Mouse (Mus musculus) left cerebral cortex, postnatal 36 days (tissue): ENCODE results near the gene Mei1. TPM values are rescaled to one million over a fixed set of nuclear protein-coding genes. Genes with fewer than 3 reads are reported as not detected.

ENCODE experiments used
- DNase-seq, 2 experiments: peaks; one replicate each; pipeline ENCODE4 v3.0.0; 2021 to 2022; ENCODE audit warnings: low spot score in 2 of 2, mixed read lengths in 1 of 2
- intact Hi-C: fragments of 180-260 bp; cut with DNase I; formaldehyde crosslinking; loops from one replicate; pipeline ENCODE4 v1.15.1; 2025
- total RNA-seq, 2 experiments: library from RNA; stranded (reverse); gene quantifications; 2 replicates each; pipeline ENCODE4 v1.2.3; 2021

Mei1 gene
- total RNA-seq, 2 experiments from 2014 or later, result 3.4 to 3.6 TPM

- peak; percentile 98 to 99 for DNase-seq
- intact Hi-C loops, result no loop called here
Measured at GRCm38 (mm10) chr15:82146770-82147610, 77.2 kb downstream of the Mei1 start, which contains the start of gene Srebf2. Gene Srebf2 (plus strand): TSS chr15:82147181.

GRCm38 (mm10) chr15:82147611-82148111 lies 77.9 kb downstream of the Mei1 start:
- peak; percentile 64 to 77 for DNase-seq
- intact Hi-C loops, result no loop called here

GRCm38 (mm10) chr15:82148510-82148911 lies 78.7 kb downstream of the Mei1 start:
- intact Hi-C loops, result no loop called here
- DNase-seq, result no peak

GRCm38 (mm10) chr15:82150042-82150441 lies 80.2 kb downstream of the Mei1 start:
- intact Hi-C loops, result no loop called here
- no peak for DNase-seq

GRCm38 (mm10) chr15:82151176-82151575 lies 81.4 kb downstream of the Mei1 start:
- DNase-seq, result no peak
- intact Hi-C loops, result no loop called here

DNA sequence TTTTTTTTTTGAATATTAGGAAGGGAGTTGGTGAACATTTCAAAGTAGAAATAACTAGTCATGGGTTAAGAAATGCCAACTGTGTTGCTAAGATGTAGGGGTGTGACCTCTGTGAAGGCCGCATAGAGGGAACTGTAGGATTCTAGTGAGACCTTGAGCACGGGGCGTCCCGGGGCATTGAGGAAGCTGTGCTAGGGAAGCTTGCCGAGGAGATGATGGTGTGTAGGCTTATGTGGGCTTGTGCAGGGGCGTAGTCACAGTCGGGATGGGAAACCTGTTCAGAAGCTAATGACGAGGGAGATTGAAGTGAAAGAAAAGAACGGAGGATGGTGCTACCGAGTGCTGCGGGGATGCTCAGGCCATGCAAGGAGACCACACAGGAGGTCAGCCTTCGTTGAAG lies 82.2 kb downstream of the Mei1 start:
- intact Hi-C loops, result no loop called here
- DNase-seq, result no peak

GRCm38 (mm10) chr15:82152435-82152834 lies 82.6 kb downstream of the Mei1 start:
- DNase-seq, result no peak
- intact Hi-C loops, result no loop called here

GRCm38 (mm10) chr15:82156298-82156697 lies 86.5 kb downstream of the Mei1 start:
- DNase-seq, result no peak
- intact Hi-C loops, result no loop called here

- intact Hi-C loops, result no loop called here
- no peak for DNase-seq
Measured at GRCm38 (mm10) chr15:82156902-82157301, 87.1 kb downstream of the Mei1 start.

- DNase-seq, result no peak
- intact Hi-C loops, result no loop called here
Measured at GRCm38 (mm10) chr15:82158243-82159035, 88.6 kb downstream of the Mei1 start.

- intact Hi-C loops, result no loop called here
Measured at GRCm38 (mm10) chr15:82159471-82159870, 89.7 kb downstream of the Mei1 start.

GRCm38 (mm10) chr15:82160731-82161640 lies 91.2 kb downstream of the Mei1 start:
- intact Hi-C loops, result no loop called here
- no peak for DNase-seq

More at GRCm38 (mm10) chr15:82159471-82159870, 89.7 kb downstream of the Mei1 start:
- DNase-seq, result no peak

- DNase-seq, result no peak
- intact Hi-C loops, result no loop called here
Measured at GRCm38 (mm10) chr15:82161965-82162600, 92.3 kb downstream of the Mei1 start.

DNA sequence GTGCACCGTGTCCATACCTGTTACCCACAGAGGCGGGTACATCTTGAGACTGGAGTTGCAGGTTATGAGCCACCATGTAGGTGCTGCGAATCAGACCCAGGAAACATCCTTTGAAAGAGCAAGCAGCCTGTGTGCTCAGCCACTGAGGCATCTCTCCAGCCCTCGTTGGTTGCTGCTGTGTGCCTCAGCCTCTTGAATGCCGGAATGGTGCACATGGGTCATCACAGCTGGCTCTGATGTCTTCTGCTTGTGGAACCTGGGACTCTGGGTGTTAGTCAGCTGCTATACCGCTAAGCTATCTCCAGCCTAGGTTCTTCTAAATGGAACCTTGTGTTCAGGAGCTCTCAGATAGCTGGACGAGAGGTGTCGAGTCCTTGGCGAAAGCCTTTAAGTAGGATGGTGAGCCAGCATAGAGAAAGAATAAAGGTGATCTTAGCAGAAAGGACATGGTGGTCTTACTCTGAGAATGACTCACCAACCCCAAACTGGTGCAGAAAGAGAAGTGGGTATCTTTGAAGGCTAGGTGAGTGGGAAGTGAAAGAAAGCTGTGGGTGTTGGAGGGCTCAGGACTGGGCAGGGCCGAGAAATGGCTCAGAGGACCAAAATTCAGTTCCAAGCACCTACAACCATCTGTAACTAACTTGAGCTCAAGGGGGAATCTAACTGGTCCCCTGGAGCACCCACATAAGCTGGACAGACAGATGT lies 93.7 kb downstream of the Mei1 start:
- intact Hi-C loops, result no loop called here
- DNase-seq, result no peak

GRCm38 (mm10) chr15:82164061-82164399 lies 94.2 kb downstream of the Mei1 start:
- DNase-seq, result no peak
- intact Hi-C loops, result no loop called here

DNA sequence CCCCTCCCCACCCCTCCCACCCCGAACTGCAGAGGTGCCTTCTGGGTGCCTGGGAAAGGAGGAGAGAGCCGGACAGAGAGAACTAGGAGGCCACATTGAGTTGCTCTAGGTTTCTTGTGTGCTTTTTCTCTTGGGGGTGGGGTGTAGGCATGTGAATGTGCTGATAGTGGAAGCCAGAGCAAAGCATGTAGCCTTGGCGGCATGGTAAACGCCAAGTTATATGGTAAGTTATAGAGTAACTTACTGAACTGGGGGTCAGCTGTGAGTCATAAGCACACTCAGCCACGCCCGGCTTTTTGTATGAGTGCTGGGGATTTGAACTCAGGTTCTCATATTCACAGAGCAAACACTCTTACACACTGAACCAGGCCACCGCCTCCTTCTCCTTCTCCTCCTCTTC lies 94.7 kb downstream of the Mei1 start:
- intact Hi-C loops, result no loop called here
- no peak for DNase-seq

- DNase-seq, result peak; percentile 56 to 65
- intact Hi-C loops, result no loop called here
Measured at GRCm38 (mm10) chr15:82165332-82166239, 95.8 kb downstream of the Mei1 start.
